ENCODE assay signal across 16 mouse cellular contexts in the genomic region with DNA sequence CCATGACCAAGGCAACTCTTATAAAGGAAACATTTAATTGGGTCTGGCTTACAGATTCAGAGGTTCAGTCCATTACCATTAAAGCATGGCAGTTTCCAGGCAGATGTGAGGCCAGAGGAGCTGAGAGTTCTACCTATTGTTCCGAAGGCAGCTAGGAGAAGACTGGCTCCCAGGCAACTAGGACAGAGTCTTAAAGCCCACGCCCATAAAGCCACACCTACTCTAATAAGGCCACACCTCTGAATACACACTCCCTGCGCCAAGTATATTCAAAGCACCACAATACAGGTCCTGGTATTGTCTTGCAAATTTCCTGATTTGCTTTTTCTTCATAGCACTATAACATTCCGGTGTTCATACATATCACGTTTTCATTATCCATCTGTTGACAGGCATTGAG.
DNase-seq lines count a peak whose midpoint lies in the region.
"Had no signal": no experiment of that assay in that cellular context is flagged by ENCODE, and none has a peak within 500 bp of the region (broad histone marks: within the 10 kb centered on the region; RNA-seq: fewer than 3 reads in every experiment).

No protein-coding gene starts in this region.

- DNase-seq in heart, adult 11 months, result peak; percentile 22
- no peak for DNase-seq in heart, adult 9 months (ENCODE audit: low spot score in 2 of 2)
- DNase-seq in ES-CJ7 (ENCODE audit: low read depth, low spot score) (peak; percentile 21), ZHBTc4 (ENCODE audit: low read depth, low spot score) (peak; percentile 34)
- no peak for DNase-seq in thymus, postnatal 36 days
- DNase-seq: adrenal gland, adult 2 months; adrenal gland, postnatal 10 days; adrenal gland, postnatal 25 days; B cell, adult 2 months; cerebellum, adult 11 months; cerebellum, adult 18-20 months; cerebellum, adult 8-10 months; cerebellum, adult 9-11 months; cerebellum, postnatal 14 days; cerebellum, postnatal 36 days; embryo, embryonic 11 days had no signal

Comparison
In these comparisons a context has a peak if more than half of its experiments do, and no peak if none do; other contexts are left out.
1. DNase-seq: peak in heart, adult 11 months (single experiment), ES-CJ7 (single experiment) and ZHBTc4 (single experiment); none in heart, adult 9 months (0 of 2) and thymus, postnatal 36 days (0 of 2).